Mouse (Mus musculus): ENCODE data around the gene Wwc2.

DNA sequence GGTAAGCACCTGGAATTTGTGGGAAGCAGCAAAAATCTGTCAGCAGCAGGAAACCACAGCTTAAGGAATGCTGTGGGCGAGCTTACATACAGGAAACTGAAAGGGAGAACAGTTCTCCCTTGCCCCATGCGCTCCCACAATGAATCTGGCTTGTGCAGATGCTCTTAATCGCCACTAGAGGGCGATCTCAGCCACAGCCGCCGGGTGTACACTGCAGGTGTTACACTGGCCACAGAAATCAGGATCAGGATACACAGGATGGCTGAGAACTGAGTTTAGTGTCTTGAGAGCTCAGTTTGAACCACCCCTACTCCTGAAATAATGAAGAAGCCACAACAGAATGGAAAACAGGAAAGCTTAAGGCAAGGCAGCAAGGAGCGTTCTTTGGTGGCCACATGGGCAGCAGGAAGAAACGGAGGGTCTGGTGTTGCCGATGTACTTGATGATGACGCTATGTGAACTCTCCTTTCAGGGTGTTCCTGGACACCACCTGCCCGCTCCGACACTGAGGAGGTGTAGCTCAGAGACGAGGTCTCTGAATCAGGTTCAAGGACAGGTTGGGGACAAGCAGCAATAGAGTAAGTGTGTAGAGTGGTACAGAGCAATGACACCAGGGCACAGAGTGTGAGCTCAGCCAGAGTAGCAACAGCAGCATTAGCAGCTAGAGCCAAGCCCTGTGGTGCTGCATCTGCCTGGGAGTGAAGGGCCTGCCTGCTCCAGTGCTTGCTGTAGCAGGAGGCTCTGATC, 118.2 kb downstream of the Wwc2 start:
- peak; percentile 90 for TF ChIP-seq CTCF (IDR thresholded peaks at IDR 0.05; ENCODE audit: low read depth, low read length)
- no peak for TF ChIP-seq POLR2A (IDR thresholded peaks at IDR 0.05; ENCODE audit: borderline replicate concordance, low read depth, low read length)
